ENCODE assay signal across 11 mouse cellular contexts in genomic region chr9:60993661-60994060, GRCm38 (mm10).
"Had no signal": no experiment of that assay in that cellular context is flagged by ENCODE, and none has a peak within 500 bp of the region (broad histone marks: within the 10 kb centered on the region; RNA-seq: fewer than 3 reads in every experiment).

No protein-coding gene starts in this region.

- DNase-seq: kidney, adult 9 months; kidney, postnatal 36 days; layer of hippocampus, adult 9-11 months; layer of hippocampus, postnatal 36 days; liver, embryonic 13.5 days; lung, adult 18-20 months; right cerebral cortex, postnatal 14 days; thymus, postnatal 36 days had no signal

- H3K9me3 ChIP-seq: limb, embryonic 13.5 days; liver, embryonic 13.5 days; midbrain, embryonic 12.5 days had no signal

- H3K9ac ChIP-seq: limb, embryonic 13.5 days; liver, embryonic 13.5 days; midbrain, embryonic 12.5 days had no signal

- H3K4me3 ChIP-seq: limb, embryonic 13.5 days; liver, embryonic 13.5 days; midbrain, embryonic 12.5 days had no signal

- H3K36me3 ChIP-seq: limb, embryonic 13.5 days; liver, embryonic 13.5 days; midbrain, embryonic 12.5 days had no signal

- H3K27ac ChIP-seq: kidney, postnatal 0 days; limb, embryonic 13.5 days; liver, embryonic 13.5 days; midbrain, embryonic 12.5 days had no signal

- H3K4me2 ChIP-seq: limb, embryonic 13.5 days; liver, embryonic 13.5 days; midbrain, embryonic 12.5 days had no signal

- H3K4me1 ChIP-seq: liver, embryonic 13.5 days; midbrain, embryonic 12.5 days had no signal

- H3K27me3 ChIP-seq: liver, embryonic 13.5 days had no signal
